Mouse (Mus musculus): ENCODE results near the gene Edc3. TPM values are rescaled to one million over a fixed set of nuclear protein-coding genes. Genes with fewer than 3 reads are reported as not detected.

Gene Edc3
- 10.2 TPM in 2 replicates for total RNA-seq (2012; rRNA removed)

GRCm38 (mm10) chr9:57708068-57708719 is at the start of gene Edc3:
Gene Edc3, plus strand, starts transcription at chr9:57708540.
- H3K4me3 ChIP-seq (ENCODE audit: insufficient read depth in 1 of 2, low read depth in 1 of 2, low read length in 2 of 2, poor library complexity in 1 of 2, severe bottlenecking in 1 of 2): peak within 1 kb of the TSS; percentile 92 to 100
- 0 out of 4 replicates have a peak, but pooled peaks cover 0 to 2% of the 10 kb centered on the region in 2 experiments for H3K4me1 ChIP-seq (ENCODE audit: control insufficient read depth in 2 of 2, insufficient read depth in 2 of 2, low read length in 2 of 2, poor library complexity in 1 of 2)
- H3K36me3 ChIP-seq (ENCODE audit: control insufficient read depth, insufficient read depth, low read length, poor library complexity, severe bottlenecking): peaks cover under 1% of the 10 kb centered on the region
- no peaks in the 10 kb centered on the region for H3K9me3 ChIP-seq (ENCODE audit: control insufficient read depth, insufficient read depth, low read depth, low read length)
- in situ Hi-C loops (cut with MboI; ENCODE audit: low sequenced_read_pairs in 2 of 2, unreplicated experiment in 2 of 2): no loop called here
- DNase-seq (ENCODE audit: low read depth, low spot score): peak; percentile 90
- no peak for TF ChIP-seq HCFC1 (IDR thresholded peaks at IDR 0.05; ENCODE audit: borderline replicate concordance, insufficient read depth, low read length)
- no peak for TF ChIP-seq ZNF384 (IDR thresholded peaks at IDR 0.05; ENCODE audit: low read depth, low read length)
- no peak for TF ChIP-seq ZC3H11A (IDR thresholded peaks at IDR 0.05; ENCODE audit: borderline replicate concordance, low read depth, low read length)
- no peak for TF ChIP-seq CHD2 (IDR thresholded peaks at IDR 0.05; ENCODE audit: low read depth, low read length)
- no peak for TF ChIP-seq MAFK (IDR thresholded peaks at IDR 0.05; ENCODE audit: insufficient read depth, low read depth, low read length)
- peak within 1 kb of the TSS; percentile 26; the same call in 1 of the 2 replicates for H3K27ac ChIP-seq (ENCODE audit: insufficient read depth, low read depth, low read length, poor library complexity, severe bottlenecking)
- H3K9ac ChIP-seq (ENCODE audit: insufficient read depth, low read depth, low read length, poor library complexity, severe bottlenecking): peak within 1 kb of the TSS; percentile 89

GRCm38 (mm10) chr9:57658970-57659369 is 49.4 kb upstream of the Edc3 start:
- Histone ChIP-seq H3K4me3 (ENCODE audit: insufficient read depth in 1 of 2, low read depth in 1 of 2, low read length in 2 of 2, poor library complexity in 1 of 2, severe bottlenecking in 1 of 2) (no peak overlapping the region), H3K9me3 (ENCODE audit: control insufficient read depth, insufficient read depth, low read depth, low read length) (no peaks in the 10 kb centered on the region), H3K4me1 (ENCODE audit: control insufficient read depth in 2 of 2, insufficient read depth in 2 of 2, low read length in 2 of 2, poor library complexity in 1 of 2) (no peaks in the 10 kb centered on the region; a peak in 1 of 4 replicates), H3K36me3 (ENCODE audit: control insufficient read depth, insufficient read depth, low read length, poor library complexity, severe bottlenecking) (no peaks in the 10 kb centered on the region), H3K27ac (ENCODE audit: insufficient read depth, low read depth, low read length, poor library complexity, severe bottlenecking) (no peak overlapping the region), H3K9ac (ENCODE audit: insufficient read depth, low read depth, low read length, poor library complexity, severe bottlenecking) (no peak overlapping the region)
- in situ Hi-C loops (cut with MboI; ENCODE audit: low sequenced_read_pairs in 2 of 2, unreplicated experiment in 2 of 2): no loop called here
- TF ChIP-seq MAFK (IDR thresholded peaks at IDR 0.05; ENCODE audit: insufficient read depth, low read depth, low read length) (no peak), CHD2 (IDR thresholded peaks at IDR 0.05; ENCODE audit: low read depth, low read length) (no peak), ZNF384 (IDR thresholded peaks at IDR 0.05; ENCODE audit: low read depth, low read length) (no peak), ZC3H11A (IDR thresholded peaks at IDR 0.05; ENCODE audit: borderline replicate concordance, low read depth, low read length) (no peak), HCFC1 (IDR thresholded peaks at IDR 0.05; ENCODE audit: borderline replicate concordance, insufficient read depth, low read length) (no peak)
- no peak for DNase-seq (ENCODE audit: low read depth, low spot score)

- H3K9me3 ChIP-seq (ENCODE audit: control insufficient read depth, insufficient read depth, low read depth, low read length): no peaks in the 10 kb centered on the region
- H3K4me1 ChIP-seq (ENCODE audit: control insufficient read depth in 2 of 2, insufficient read depth in 2 of 2, low read length in 2 of 2, poor library complexity in 1 of 2): no peaks in the 10 kb centered on the region; a peak in 1 of 4 replicates
- TF ChIP-seq HCFC1 (IDR thresholded peaks at IDR 0.05; ENCODE audit: borderline replicate concordance, insufficient read depth, low read length): no peak
- no peak for TF ChIP-seq MAFK (IDR thresholded peaks at IDR 0.05; ENCODE audit: insufficient read depth, low read depth, low read length)
- peak; percentile 72 for TF ChIP-seq ZC3H11A (IDR thresholded peaks at IDR 0.05; ENCODE audit: borderline replicate concordance, low read depth, low read length)
- TF ChIP-seq CHD2 (IDR thresholded peaks at IDR 0.05; ENCODE audit: low read depth, low read length): no peak
- TF ChIP-seq ZNF384 (IDR thresholded peaks at IDR 0.05; ENCODE audit: low read depth, low read length): 0 out of 2 replicates have a peak, but pooled peaks have one; percentile 9
- H3K36me3 ChIP-seq (ENCODE audit: control insufficient read depth, insufficient read depth, low read length, poor library complexity, severe bottlenecking): no peaks in the 10 kb centered on the region
- peak; percentile 65 for DNase-seq (ENCODE audit: low read depth, low spot score)
- in situ Hi-C loops (cut with MboI; ENCODE audit: low sequenced_read_pairs in 2 of 2, unreplicated experiment in 2 of 2): no loop called here
- H3K9ac ChIP-seq (ENCODE audit: insufficient read depth, low read depth, low read length, poor library complexity, severe bottlenecking): no peak overlapping the region
- H3K27ac ChIP-seq (ENCODE audit: insufficient read depth, low read depth, low read length, poor library complexity, severe bottlenecking): no peak overlapping the region
- no peak overlapping the region for H3K4me3 ChIP-seq (ENCODE audit: insufficient read depth in 1 of 2, low read depth in 1 of 2, low read length in 2 of 2, poor library complexity in 1 of 2, severe bottlenecking in 1 of 2)
Observed at GRCm38 (mm10) chr9:57659774-57660173, 48.6 kb upstream of the Edc3 start.

DNA sequence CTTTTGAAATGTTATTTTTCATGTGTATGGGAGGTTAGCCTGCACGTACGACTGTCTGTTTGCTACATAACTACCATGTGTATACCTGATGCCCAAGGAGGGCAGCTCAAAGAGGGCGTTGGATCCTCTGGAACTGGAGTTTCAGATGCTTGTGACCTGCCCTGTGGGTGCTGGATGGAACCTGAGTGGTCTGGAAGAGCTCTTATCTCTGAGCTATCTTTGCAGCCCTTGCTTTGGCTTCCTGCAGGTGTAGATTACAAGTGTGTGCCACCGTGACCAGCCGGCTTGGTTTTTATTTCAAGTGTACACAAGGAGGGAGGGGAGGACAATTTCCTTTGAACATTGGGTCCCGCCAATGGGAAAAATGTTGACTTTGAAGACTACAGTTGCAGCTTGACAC is 47.8 kb upstream of the Edc3 start:
- no peak overlapping the region for H3K4me3 ChIP-seq (ENCODE audit: insufficient read depth in 1 of 2, low read depth in 1 of 2, low read length in 2 of 2, poor library complexity in 1 of 2, severe bottlenecking in 1 of 2)
- in situ Hi-C loops (cut with MboI; ENCODE audit: low sequenced_read_pairs in 2 of 2, unreplicated experiment in 2 of 2): no loop called here
- H3K27ac ChIP-seq (ENCODE audit: insufficient read depth, low read depth, low read length, poor library complexity, severe bottlenecking): no peak overlapping the region
- H3K9me3 ChIP-seq (ENCODE audit: control insufficient read depth, insufficient read depth, low read depth, low read length): no peaks in the 10 kb centered on the region
- no peaks in the 10 kb centered on the region for H3K36me3 ChIP-seq (ENCODE audit: control insufficient read depth, insufficient read depth, low read length, poor library complexity, severe bottlenecking)
- no peak for TF ChIP-seq CHD2 (IDR thresholded peaks at IDR 0.05; ENCODE audit: low read depth, low read length)
- TF ChIP-seq ZNF384 (IDR thresholded peaks at IDR 0.05; ENCODE audit: low read depth, low read length): no peak
- no peak for TF ChIP-seq HCFC1 (IDR thresholded peaks at IDR 0.05; ENCODE audit: borderline replicate concordance, insufficient read depth, low read length)
- TF ChIP-seq ZC3H11A (IDR thresholded peaks at IDR 0.05; ENCODE audit: borderline replicate concordance, low read depth, low read length): no peak
- TF ChIP-seq MAFK (IDR thresholded peaks at IDR 0.05; ENCODE audit: insufficient read depth, low read depth, low read length): no peak
- H3K9ac ChIP-seq (ENCODE audit: insufficient read depth, low read depth, low read length, poor library complexity, severe bottlenecking): no peak overlapping the region
- no peak for DNase-seq (ENCODE audit: low read depth, low spot score)
- no peaks in the 10 kb centered on the region; a peak in 1 of 4 replicates for H3K4me1 ChIP-seq (ENCODE audit: control insufficient read depth in 2 of 2, insufficient read depth in 2 of 2, low read length in 2 of 2, poor library complexity in 1 of 2)

Data from ES-E14 (cell line).